Mouse (Mus musculus): Measurements from ENCODE around the gene Miga2. TPM values are rescaled to one million over a fixed set of nuclear protein-coding genes. Genes with fewer than 3 reads are reported as not detected.
A peak's percentile ranks its signal among the peaks of the same experiment; 100 is the strongest.

The Miga2 gene
- 9.1 and 15.0 TPM in 2 replicates for total RNA-seq (2017)

DNA sequence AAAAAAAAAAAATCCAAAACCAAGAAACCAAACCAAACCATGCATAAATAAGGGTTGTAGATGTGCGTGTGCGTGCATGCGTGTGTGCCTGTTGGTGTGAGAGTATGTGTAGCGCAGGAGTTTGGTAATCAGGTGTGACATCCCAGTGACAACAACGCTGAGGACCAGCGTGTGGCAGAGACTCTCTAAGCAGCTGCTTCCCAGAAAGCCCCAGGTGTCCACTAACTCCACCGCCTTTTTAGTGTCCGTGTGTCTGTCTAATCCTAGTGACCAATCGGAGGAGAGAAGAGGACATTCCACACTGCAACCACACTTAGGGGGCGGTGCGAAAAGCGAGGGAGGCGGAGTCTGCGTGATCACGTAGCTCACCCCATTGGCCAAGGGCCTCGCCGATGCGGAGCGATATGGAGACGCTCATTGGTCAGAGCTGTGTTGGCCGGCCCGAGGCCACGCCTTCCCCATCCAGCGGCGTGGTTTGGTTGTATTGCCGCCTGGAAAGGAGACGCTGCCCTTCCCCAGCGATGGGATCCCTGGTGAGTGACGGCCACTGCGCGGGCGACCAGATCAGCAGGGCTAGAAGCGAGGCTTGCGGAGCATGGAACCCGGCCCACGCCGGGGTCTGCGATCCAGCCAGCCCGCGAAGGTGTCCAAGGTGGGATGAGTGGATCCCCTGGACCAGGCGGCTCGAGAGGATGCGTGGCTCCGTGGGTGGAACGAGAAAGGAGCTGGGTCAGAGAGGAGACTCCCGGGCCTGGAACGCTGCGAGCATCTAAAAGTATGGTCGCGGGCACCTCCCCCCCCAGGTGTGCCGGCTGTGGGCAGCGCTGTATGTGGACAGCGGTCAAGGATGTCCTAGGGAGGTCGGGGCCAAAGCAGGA, at the start of gene Miga2:
Miga2 (plus strand) TSS at position 461 of the 878 bp plus-strand sequence.
- peak; percentile 97 for ATAC-seq (replicated peaks; ENCODE audit: low read depth, poor library complexity, severe bottlenecking)

DNA sequence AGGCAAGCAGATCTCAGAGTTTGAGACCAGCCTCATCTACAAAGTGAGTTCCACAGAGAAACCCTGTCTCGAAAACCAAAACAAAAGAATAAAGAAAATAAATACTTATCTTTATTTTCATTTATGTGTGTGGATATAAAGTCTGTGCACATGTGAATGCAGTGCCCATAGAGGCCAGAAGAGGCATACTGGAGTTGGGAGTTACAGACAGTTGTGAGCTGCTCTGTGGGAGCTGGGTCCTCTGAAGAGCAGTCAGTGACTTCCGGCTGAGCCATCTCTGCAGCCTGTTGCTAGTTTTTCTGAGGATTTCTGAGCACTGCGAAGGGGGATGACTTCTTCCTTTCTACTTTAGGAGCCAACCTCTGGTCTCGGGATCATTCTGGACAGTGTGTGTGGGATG, 47.9 kb upstream of the Miga2 start:
- no peak; the same call in 1 of the 2 replicates for ATAC-seq (replicated peaks; ENCODE audit: low read depth, poor library complexity, severe bottlenecking)

DNA sequence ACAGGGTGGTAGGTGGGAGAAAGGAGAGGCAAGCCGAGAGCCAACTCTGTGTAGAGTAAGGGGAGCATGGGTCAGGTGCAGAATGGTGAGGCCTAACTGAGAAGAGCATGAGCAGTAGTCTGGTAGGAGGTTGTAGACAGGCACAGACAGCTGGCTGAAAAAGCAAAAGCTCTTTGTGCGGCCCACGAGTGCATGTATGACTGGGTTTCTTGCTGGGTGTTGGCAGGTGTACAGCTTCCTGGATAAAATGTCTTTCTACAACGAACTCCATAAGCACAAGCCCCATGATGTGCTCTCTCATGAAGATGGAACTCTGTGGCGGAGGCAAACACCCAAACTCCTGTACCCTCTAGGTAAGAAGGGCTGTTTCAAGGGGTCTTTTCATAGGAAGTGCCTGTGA, 47.1 kb upstream of the Miga2 start:
- ATAC-seq (replicated peaks; ENCODE audit: low read depth, poor library complexity, severe bottlenecking) = no peak

DNA sequence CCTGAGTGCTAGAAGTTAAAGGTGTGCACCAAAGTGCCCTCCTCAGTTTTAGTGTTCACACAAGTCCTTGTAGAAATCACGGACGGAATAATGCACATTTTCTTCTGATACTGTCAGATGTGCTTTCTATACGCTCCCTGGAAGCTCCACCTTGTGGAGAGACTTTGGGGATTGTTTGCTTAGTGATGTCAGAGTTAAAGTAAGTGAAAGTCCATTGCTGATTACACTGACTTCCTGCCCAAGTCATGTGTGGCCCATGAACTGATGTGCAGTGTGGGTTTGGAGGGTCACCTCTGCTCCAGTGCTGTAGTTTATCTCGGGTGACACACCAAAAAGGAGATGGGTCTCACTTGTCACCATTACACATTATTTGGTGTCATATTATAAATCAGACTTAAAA, 44.8 kb upstream of the Miga2 start:
- no peak for ATAC-seq (replicated peaks; ENCODE audit: low read depth, poor library complexity, severe bottlenecking)

DNA sequence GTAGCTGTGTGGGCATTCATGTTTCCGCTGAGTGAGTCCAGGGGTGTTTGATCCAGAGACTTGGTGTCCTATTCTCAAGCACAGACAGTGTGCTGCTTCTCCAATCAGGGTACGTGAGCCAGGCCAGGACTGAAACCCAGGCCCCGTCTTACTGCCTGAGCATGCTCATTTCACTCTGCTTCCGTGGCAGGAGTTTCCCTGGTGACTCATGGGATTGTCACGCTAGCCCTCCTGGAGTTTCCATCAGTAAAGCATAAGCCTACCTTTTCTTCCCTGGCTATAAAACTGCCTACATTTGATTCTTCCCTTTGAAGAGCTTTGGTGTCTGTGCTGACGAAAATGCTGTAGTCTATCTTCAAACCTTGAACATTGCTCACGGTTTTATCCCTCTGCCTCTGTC, 40.9 kb upstream of the Miga2 start:
- ATAC-seq (replicated peaks; ENCODE audit: low read depth, poor library complexity, severe bottlenecking) = no peak

DNA sequence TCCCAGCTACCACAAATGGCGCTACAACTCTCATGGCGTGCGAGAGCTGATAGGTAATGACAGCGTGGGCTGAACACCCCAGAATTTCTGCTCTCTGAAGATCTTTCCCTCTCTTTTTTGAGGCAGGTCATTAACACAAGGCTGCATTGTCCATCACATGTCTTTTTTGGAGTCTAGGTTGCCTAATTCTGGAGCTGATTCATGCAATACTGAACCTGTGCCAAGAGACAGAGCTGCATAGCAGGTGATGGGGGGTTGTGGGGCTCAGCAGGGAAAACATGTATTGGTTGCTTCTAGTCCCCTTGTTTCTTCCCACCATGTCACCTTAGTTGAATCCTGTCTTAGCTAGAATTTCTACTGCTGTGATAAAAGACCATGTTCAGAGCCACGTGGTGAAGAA, 38.7 kb upstream of the Miga2 start:
- no peak for ATAC-seq (replicated peaks; ENCODE audit: low read depth, poor library complexity, severe bottlenecking)

DNA sequence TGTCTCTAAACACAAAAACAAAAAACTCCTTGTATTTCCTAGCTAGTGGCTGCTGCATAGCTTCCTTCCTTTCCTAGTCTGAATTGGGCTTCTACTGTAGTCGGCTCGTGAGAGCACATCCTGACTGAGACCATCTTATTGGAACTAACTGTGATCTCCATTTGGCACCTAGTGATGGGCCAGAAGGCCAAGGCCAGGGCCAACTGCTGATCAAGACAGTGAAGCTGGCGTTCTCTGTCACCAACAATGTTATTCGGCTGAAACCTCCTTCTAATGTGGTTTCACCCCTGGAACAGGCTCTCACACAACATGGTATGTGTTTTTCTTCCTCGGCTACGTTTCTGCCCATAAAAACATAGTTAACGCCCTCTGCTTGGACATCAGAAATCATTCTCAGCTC, 36.8 kb upstream of the Miga2 start:
- no peak for ATAC-seq (replicated peaks; ENCODE audit: low read depth, poor library complexity, severe bottlenecking)

DNA sequence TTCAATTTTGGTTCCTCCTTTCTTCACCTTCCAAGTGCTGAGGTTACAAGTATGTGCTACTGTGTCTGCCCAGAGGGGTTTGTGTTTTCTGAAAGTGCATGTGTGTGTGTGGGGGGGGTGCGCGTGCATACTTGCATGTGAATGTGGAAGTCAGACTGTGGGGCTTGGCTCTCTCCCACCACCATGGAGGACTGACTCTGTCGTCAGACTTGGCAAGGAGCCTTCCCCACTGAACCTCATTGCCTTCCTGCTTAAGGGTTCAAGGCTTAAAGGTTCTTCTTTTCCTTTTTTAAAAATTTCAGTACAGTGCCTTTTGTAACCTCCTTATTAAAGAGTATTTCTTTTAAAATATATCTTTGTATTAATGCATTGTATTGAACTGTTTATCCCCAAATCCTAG, 35.2 kb upstream of the Miga2 start:
- no peak for ATAC-seq (replicated peaks; ENCODE audit: low read depth, poor library complexity, severe bottlenecking)

DNA sequence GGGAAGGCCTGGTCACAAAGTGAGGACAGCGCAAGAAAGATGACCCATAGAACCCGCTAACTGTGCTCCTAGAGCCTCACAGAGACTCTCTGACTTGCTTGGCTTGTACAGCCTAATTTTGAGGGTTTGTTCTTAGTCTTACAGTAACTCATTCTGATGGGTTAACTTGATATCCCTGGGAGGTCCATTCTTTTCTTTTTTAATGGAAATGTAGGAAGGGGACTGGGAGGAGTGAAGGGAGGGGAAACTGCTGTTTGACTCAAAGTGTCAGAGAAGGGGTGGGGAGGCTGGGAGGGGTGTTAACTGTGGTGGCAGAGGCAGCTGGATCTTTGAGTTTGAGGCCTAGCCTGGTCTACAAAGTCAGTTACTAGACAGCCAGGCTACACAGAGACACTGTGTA, 28.7 kb upstream of the Miga2 start:
- ATAC-seq (replicated peaks; ENCODE audit: low read depth, poor library complexity, severe bottlenecking) = no peak

DNA sequence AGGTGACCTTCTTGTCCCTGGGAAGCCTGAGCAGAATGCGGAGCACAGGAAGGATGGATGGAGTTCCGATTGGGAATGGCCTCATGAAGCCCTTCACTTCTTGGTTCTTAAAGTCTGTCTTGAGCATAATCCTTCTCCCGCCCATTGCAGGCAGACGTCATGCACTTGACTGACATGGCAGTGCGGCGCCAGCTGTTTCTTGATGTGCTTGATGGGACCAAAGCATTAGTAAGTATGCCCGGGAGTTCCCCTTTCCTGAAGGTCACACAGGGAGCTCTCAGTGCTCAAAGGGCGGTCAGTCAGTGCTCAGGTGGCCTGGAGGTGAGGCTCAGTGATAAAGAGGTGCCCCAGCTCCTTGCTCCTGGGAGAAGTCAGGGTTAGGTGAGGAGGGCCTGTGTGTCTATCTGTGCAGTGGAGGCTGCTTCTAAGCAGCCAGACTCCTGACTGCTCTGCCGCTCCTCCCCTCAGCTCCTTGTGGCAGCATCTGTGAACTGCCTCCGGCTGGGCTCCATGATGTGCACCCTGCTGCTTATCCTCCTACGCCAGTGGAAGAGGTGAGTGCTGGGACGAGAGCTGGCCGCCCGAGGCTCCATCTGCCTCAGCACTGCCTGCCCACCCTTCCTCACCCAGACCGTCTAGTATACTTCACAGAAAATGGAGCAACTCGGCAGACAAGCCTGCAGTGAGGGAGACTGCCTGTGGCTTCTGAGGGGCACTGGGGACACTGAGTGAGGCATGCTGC, 27.7 kb upstream of the Miga2 start:
- no peak for ATAC-seq (replicated peaks; ENCODE audit: low read depth, poor library complexity, severe bottlenecking)

DNA sequence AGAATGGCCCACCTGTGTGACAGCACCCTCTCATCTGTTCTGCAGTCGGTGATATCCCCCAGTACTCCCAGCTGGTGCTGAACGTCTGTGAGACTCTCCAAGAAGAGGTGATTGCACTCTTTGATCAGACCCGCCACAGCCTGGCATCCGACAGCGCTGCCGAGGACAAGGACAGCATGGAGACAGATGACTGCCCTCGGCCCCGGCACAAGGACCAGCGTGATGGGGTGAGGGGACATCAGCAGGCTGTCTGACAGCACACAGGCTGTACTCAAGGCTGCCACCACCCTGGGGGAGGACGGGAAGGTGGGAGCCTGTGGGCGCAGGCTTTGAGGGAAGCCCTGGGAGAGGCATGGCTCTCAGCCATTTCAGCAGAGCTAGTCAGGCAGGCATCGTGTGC, 26.9 kb upstream of the Miga2 start:
- ATAC-seq (replicated peaks; ENCODE audit: low read depth, poor library complexity, severe bottlenecking) = no peak

DNA sequence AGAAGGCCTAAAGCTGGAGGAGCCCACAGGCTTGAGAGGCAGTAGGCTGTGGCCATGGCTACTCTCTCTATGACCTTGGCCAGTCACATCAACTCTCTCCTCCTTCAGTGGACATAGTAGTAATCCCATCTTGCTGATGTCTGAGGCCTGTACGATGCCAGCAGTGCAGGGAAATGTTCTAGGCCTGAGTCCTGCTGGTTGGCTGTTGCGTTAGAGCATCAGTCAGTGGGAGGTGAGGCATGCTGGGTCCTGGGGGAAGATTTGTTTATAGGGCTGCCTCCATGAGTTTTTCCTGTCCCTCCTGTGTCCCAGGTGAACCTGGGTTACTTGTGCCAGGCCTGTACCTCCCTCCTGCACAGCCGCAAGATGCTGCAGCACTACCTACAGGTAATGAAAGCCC, 22.0 kb upstream of the Miga2 start:
- no peak for ATAC-seq (replicated peaks; ENCODE audit: low read depth, poor library complexity, severe bottlenecking)

DNA sequence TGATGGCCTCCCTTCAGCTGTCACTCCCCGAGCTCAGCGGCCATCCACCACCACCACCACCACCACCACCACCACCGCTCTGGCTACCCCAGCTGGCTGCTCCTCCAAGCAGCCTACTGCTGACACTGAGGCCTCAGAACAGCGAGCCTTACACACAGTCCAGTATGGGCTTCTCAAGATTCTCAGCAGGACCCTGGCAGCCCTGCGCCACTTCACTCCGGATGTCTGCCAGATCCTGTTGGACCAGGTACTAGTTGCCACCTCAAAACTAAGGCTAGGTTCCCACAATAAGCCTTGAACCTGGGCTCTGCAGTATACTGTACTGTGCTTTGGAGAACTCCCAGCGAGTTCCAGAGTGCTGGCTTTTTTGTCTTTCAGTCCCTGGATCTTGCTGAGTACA, 21.5 kb upstream of the Miga2 start:
- ATAC-seq (replicated peaks; ENCODE audit: low read depth, poor library complexity, severe bottlenecking) = no peak

DNA sequence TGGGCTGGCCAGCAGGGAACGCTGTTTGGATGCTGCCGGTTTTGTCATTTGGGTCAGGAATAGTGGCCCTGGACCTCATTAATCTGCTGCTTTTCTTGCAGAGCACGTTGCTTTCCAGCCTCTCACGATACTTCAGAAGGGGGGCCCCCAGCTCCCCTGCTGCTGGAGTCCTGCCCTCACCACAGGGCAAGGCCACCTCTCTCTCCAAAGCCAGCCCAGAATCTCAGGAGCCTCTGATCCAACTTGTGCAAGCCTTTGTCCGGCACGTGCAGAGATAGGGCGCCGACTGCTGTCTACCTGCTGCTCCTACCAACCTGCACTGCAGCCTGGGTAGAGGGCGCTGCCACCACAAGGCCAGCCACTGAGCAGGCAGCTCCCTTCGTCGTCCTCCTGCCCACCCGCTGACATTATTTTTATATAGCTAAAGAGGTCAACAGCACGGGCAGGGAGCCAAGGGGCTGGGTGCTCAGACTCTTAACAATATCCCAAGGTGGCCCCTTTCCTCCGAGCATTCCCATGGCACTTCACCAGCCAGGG, 20.4 kb upstream of the Miga2 start:
- ATAC-seq (replicated peaks; ENCODE audit: low read depth, poor library complexity, severe bottlenecking) = no peak

DNA sequence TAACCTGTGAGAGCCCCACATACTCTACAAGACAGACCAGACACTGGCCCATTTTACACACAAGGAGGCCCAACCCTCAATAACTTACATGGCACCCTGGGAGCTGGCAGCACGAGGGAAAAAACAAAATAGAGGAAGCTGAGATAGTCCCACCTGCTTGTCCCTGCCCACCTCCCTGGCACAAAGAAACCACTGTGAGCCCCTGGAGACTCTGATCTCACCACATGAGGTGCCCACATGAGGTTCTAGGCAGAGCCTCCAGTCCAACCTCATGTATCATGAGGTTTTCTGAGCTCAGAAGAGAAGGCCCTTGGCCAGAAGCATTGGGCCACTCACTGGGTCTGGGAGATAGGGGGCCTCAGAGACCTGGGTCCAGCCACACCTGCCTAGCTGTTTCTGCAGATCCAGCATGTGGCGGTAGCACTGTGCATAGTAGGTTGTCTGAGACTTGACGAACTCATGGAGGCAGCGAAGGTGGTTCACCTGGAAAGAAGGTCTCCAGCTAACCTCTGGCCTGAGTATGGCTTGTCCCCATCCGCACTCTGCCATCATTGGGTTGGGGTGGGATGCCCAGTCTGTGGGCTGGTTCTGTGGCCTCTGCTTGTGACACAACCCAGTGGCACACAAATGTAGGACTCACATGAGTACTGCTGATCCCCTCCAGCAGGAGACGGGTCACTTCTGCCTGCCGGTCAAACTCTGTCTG, 17.9 kb upstream of the Miga2 start:
- ATAC-seq (replicated peaks; ENCODE audit: low read depth, poor library complexity, severe bottlenecking) = no peak

DNA sequence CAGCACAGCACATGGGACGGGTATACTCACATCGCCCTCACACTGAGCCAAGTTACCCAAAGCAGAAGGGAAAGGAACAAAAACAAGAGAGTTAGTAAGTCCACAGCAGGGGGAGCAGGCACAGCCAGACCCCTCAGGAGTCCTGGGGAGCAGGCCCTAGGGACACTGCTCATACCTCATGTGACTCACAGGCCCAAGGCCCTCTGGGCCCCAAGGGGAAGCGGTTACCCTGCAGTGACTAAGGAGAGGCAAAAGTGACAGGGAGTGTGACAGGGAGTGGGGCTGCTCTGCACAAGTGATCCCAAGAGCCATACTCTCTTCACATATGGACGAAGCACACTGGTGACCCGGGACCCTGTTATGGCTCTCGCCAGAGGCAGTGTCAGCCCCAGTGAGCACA, 14.8 kb upstream of the Miga2 start:
- no peak for ATAC-seq (replicated peaks; ENCODE audit: low read depth, poor library complexity, severe bottlenecking)

DNA sequence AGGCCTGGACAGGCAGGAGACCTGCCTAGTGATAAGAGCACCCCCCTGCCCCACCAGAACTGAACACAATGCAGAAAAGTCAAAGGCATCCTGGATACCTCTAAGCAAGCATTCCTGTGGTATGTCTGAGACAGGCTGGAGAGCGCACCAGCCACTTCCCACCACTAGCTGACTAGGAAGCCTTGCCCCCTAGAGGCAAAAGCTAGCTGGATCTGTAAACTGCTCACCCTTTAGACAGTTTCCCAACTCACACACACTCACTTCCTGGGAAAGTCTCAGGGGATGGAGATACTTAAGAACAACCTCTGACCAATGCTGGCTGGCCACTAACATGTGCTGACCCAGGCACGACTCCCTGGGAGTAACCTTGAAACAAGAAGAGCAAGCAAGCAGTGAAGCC, 12.9 kb upstream of the Miga2 start:
- ATAC-seq (replicated peaks; ENCODE audit: low read depth, poor library complexity, severe bottlenecking) = peak; percentile 55; the same call in 1 of the 2 replicates

DNA sequence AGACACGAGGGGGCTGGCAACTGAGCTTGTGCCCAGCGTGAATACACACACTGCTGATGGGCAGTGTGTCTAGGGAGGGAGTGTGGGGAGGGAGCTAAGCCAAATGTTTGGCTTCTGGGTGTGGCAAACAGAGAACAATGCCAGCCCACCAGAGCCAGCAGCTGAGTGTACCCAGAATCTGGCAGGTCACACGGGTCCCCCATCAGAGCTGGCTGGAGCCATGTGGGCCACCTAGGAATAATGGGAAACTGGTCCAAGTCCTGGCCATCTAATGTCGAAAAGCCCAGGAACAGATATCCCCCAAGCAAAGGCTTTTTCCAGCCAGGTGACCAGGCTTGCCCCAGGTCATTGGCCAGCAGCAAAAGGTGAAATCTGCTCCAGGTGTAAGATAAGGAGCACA, 8.2 kb upstream of the Miga2 start:
- ATAC-seq (replicated peaks; ENCODE audit: low read depth, poor library complexity, severe bottlenecking) = no peak

DNA sequence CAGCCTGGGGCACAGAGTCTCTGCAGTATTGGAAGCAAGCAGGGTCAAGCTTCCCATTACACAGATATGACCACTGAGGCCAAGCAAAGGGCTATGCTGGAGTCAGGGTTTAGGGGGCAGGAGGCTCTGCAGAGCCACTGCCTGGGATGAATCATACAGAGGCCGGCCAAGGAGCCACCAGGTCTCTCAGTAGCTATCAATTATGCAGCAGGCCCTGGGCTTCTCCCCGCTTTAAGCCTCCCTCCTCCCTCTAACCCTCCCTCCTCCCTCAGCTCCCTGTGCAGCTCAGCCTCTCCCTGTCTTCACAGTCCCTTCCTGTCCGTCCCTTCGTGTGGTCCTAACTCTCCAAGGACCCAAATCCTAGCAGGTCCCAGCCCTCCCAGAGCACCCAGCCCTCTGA, 7.8 kb upstream of the Miga2 start:
- ATAC-seq (replicated peaks; ENCODE audit: low read depth, poor library complexity, severe bottlenecking) = no peak

DNA sequence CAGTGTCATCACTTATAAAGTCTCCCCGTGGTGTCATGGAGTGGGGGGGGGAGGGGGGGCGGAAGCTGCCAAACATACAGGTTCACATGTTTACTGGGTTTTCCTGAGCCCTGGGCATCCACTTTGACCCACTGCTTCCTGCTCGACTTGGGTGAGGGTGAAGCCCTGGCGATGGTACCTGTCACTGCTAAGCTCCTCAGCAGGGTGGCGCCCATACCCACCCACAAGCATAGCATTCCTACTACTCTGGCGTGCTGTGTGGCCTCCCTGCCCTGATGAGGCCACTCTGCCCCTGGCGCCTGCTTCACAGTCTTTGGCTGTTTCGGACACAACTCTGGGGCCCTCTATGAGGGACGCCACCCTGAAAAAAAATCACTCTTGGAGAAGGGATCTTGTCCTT, 7.1 kb upstream of the Miga2 start:
- no peak for ATAC-seq (replicated peaks; ENCODE audit: low read depth, poor library complexity, severe bottlenecking)
